In the genomic region with DNA sequence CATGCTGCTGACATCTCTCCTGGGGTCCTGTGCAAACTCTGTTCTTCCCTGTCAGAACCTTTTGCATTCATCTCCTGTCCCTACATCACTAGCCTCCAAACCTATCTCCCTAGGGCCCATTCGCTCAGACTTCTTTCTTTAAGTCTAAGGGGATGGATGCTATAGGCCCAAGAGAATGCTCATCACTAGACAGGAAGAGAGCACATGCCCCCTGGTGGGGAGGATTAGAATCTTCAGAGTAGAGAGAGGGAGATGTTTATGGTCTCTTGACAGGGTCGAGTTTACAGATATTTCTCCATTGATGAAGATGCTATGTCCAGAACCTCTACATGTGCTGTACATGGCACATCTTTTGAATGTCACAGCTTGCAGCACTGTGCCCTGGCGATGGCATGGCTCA, we compare ENCODE assay signal across 11 mouse cellular contexts.
DNase-seq lines count a peak whose midpoint lies in the region; ATAC-seq lines count a peak whose summit lies in the region.
"Had no signal": no experiment of that assay in that cellular context is flagged by ENCODE, and none has a peak within 500 bp of the region (broad histone marks: within the 10 kb centered on the region; RNA-seq: fewer than 3 reads in every experiment).

No protein-coding gene starts in this region.

- no peaks in the 10 kb centered on the region for H3K27me3 ChIP-seq in limb, embryonic 13.5 days
- H3K27me3 ChIP-seq in limb, embryonic 10.5 days (ENCODE audit: low read depth, poor library complexity, severe bottlenecking) = no peaks in the 10 kb centered on the region
- H3K27me3 ChIP-seq: liver, embryonic 13.5 days had no signal

- H3K4me1 ChIP-seq in limb, embryonic 13.5 days = peaks cover 22% of the 10 kb centered on the region
- peaks cover 12% of the 10 kb centered on the region for H3K4me1 ChIP-seq in limb, embryonic 10.5 days
- H3K4me1 ChIP-seq: liver, embryonic 13.5 days had no signal

- no peak for DNase-seq in frontal cortex, postnatal 14 days (ENCODE audit: low spot score in 2 of 2)
- DNase-seq in limb, embryonic 10.5 days (ENCODE audit: low spot score) = no peak
- peak; percentile 40 for DNase-seq in brain, adult 2 months (ENCODE audit: low read depth, low spot score)
- DNase-seq in mesoderm, embryonic 11.5 days (ENCODE audit: low read depth, low spot score) = peak; percentile 16
- DNase-seq in T-cell, adult 2 months (ENCODE audit: low spot score) = no peak
- no peak for DNase-seq in right cerebral cortex, postnatal 25 days
- DNase-seq: gastrocnemius, postnatal 10 days; liver, embryonic 13.5 days had no signal

- no peak overlapping the region for H3K4me2 ChIP-seq in limb, embryonic 13.5 days (replicated peaks)
- H3K4me2 ChIP-seq: liver, embryonic 13.5 days had no signal

- no peaks in the 10 kb centered on the region for H3K36me3 ChIP-seq in limb, embryonic 13.5 days
- no peaks in the 10 kb centered on the region for H3K36me3 ChIP-seq in limb, embryonic 10.5 days
- H3K36me3 ChIP-seq: G1E; liver, embryonic 13.5 days had no signal

- WGBS in limb, embryonic 13.5 days = 74% methylated on average over 3 of the region's 3 CpGs
- 74% methylated on average over 3 of the region's 3 CpGs for WGBS in limb, embryonic 10.5 days

- no peak overlapping the region for H3K9ac ChIP-seq in limb, embryonic 13.5 days
- H3K9ac ChIP-seq: liver, embryonic 13.5 days had no signal

- peak; percentile 77 for ATAC-seq in frontal cortex, adult (ENCODE audit: low TSS enrichment)
- 0 out of 2 replicates have a peak, but pooled peaks have one; percentile 21 for ATAC-seq in limb, embryonic 13.5 days (ENCODE audit: low FRiP score, low read depth)

- no peak overlapping the region for H3K4me3 ChIP-seq in limb, embryonic 13.5 days
- H3K4me3 ChIP-seq in limb, embryonic 10.5 days = no peak overlapping the region
- H3K4me3 ChIP-seq: liver, embryonic 13.5 days had no signal

- no peaks in the 10 kb centered on the region for H3K9me3 ChIP-seq in limb, embryonic 13.5 days
- H3K9me3 ChIP-seq in limb, embryonic 10.5 days (replicated peaks) = no peaks in the 10 kb centered on the region
- H3K9me3 ChIP-seq: liver, embryonic 13.5 days had no signal

- no peak overlapping the region for H3K27ac ChIP-seq in limb, embryonic 13.5 days
- no peak overlapping the region for H3K27ac ChIP-seq in limb, embryonic 10.5 days
- H3K27ac ChIP-seq: liver, embryonic 13.5 days had no signal

Comparison
In these comparisons a context has a peak if more than half of its experiments do, and no peak if none do; other contexts are left out.
1. DNase-seq: peak in brain, adult 2 months (single experiment) and mesoderm, embryonic 11.5 days (single experiment); none in frontal cortex, postnatal 14 days (0 of 2), limb, embryonic 10.5 days (single experiment), T-cell, adult 2 months (single experiment) and right cerebral cortex, postnatal 25 days (single experiment).